Mouse (Mus musculus): ENCODE measurements at regions not wholly inside any gene's neighbourhood (a gene's known extent, or its start where the extent isn't known, plus 50 kb on each side); places are given as distances from the start of the nearest gene placed in this dataset.
"Not testable (repeated sequence)": the region's sequence is repeated elsewhere in the genome, so short reads cannot be mapped to it uniquely, and the experiment has no call there.

DNA sequence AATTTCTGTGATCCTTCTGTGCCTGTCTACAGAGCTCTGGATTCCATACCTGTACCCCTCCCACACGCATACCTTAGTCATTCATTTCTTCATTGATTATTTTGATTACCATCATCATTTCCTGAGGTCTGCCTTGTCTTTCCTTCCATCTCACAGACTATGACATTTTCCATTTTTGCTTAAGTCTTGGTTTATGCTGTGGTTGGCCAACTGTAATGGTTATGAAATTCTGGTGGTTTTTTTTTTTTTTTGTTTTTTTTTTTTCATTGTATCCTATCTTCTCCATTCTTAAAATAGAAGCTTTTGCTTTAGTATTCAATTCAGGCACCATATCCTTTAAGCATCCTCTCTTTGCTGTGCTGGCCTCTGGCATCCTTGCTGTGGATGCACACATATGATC is 227.4 kb downstream of the Gm15319 start:
- TF ChIP-seq CTCF, EP300 (IDR thresholded peaks at IDR 0.05): not testable (repeated sequence)

All from lung, postnatal 0 days (tissue).